Mouse (Mus musculus): Measurements from ENCODE around the gene Ric8a. TPM values are rescaled to one million over a fixed set of nuclear protein-coding genes. Genes with fewer than 3 reads are reported as not detected.
A peak's percentile ranks its signal among the peaks of the same experiment; 100 is the strongest.

The Ric8a gene
- polyA plus RNA-seq, 1 experiment from 2014 or later, result 42.8 TPM

GRCm38 (mm10) chr7:140848591-140848990 is 8.2 kb upstream of the Ric8a start:
- H3K27ac ChIP-seq (replicated peaks in 1 of 2; ENCODE audit: control insufficient read depth in 1 of 2, insufficient read depth in 1 of 2, low read depth in 2 of 2, low read length in 2 of 2), result no peak overlapping the region
- no peak overlapping the region for H3K4me2 ChIP-seq (ENCODE audit: low read length)
- peaks cover 11% of the 10 kb centered on the region; the same call in 1 of the 2 replicates for H3K27me3 ChIP-seq (ENCODE audit: control insufficient read depth, insufficient read depth, low read length)
- 89% methylated on average over 10 of the region's 10 CpGs for WGBS
- peaks cover 0 to 5% of the 10 kb centered on the region in 2 experiments; a peak in 3 of 4 replicates for H3K4me1 ChIP-seq (ENCODE audit: control insufficient read depth in 2 of 2, insufficient read depth in 2 of 2, low read length in 2 of 2)
- no peak for ATAC-seq (ENCODE audit: insufficient number of reproducible peaks, insufficient read depth, low FRiP score, low read depth)
- H3K9ac ChIP-seq (ENCODE audit: low read length), result no peak overlapping the region
- no peak overlapping the region for H3K4me3 ChIP-seq (ENCODE audit: control insufficient read depth in 1 of 2, insufficient read depth in 1 of 2, low read depth in 1 of 2, low read length in 2 of 2)
- no peaks in the 10 kb centered on the region for H3K9me3 ChIP-seq (ENCODE audit: control insufficient read depth, low read length)
- peaks cover 21% of the 10 kb centered on the region for H3K36me3 ChIP-seq (ENCODE audit: control insufficient read depth, insufficient read depth, low read length)

GRCm38 (mm10) chr7:140851916-140852315 is 4.8 kb upstream of the Ric8a start:
- Histone ChIP-seq H3K27ac (replicated peaks in 1 of 2; ENCODE audit: control insufficient read depth in 1 of 2, insufficient read depth in 1 of 2, low read depth in 2 of 2, low read length in 2 of 2) (no peak overlapping the region), H3K36me3 (ENCODE audit: control insufficient read depth, insufficient read depth, low read length) (peaks cover 32% of the 10 kb centered on the region), H3K4me1 (ENCODE audit: control insufficient read depth in 2 of 2, insufficient read depth in 2 of 2, low read length in 2 of 2) (peaks cover 7 to 8% of the 10 kb centered on the region in 2 experiments), H3K27me3 (ENCODE audit: control insufficient read depth, insufficient read depth, low read length) (no peaks in the 10 kb centered on the region), H3K4me2 (ENCODE audit: low read length) (no peak overlapping the region), H3K4me3 (ENCODE audit: control insufficient read depth in 1 of 2, insufficient read depth in 1 of 2, low read depth in 1 of 2, low read length in 2 of 2) (no peak overlapping the region), H3K9ac (ENCODE audit: low read length) (no peak overlapping the region), H3K9me3 (ENCODE audit: control insufficient read depth, low read length) (no peaks in the 10 kb centered on the region)
- ATAC-seq (ENCODE audit: insufficient number of reproducible peaks, insufficient read depth, low FRiP score, low read depth), result no peak
- WGBS, result 88% methylated on average over 4 of the region's 4 CpGs

GRCm38 (mm10) chr7:140853386-140853785 is 3.4 kb upstream of the Ric8a start:
- no peak overlapping the region for H3K27ac ChIP-seq (replicated peaks in 1 of 2; ENCODE audit: control insufficient read depth in 1 of 2, insufficient read depth in 1 of 2, low read depth in 2 of 2, low read length in 2 of 2)
- H3K4me2 ChIP-seq (ENCODE audit: low read length), result no peak overlapping the region
- peaks cover 33% of the 10 kb centered on the region for H3K36me3 ChIP-seq (ENCODE audit: control insufficient read depth, insufficient read depth, low read length)
- ATAC-seq (ENCODE audit: insufficient number of reproducible peaks, insufficient read depth, low FRiP score, low read depth), result no peak
- H3K9me3 ChIP-seq (ENCODE audit: control insufficient read depth, low read length), result no peaks in the 10 kb centered on the region
- H3K4me1 ChIP-seq (ENCODE audit: control insufficient read depth in 2 of 2, insufficient read depth in 2 of 2, low read length in 2 of 2), result peaks cover 9 to 15% of the 10 kb centered on the region in 2 experiments
- 83% methylated on average over 9 of the region's 9 CpGs for WGBS
- H3K27me3 ChIP-seq (ENCODE audit: control insufficient read depth, insufficient read depth, low read length), result no peaks in the 10 kb centered on the region
- no peak overlapping the region for H3K4me3 ChIP-seq (ENCODE audit: control insufficient read depth in 1 of 2, insufficient read depth in 1 of 2, low read depth in 1 of 2, low read length in 2 of 2)
- no peak overlapping the region for H3K9ac ChIP-seq (ENCODE audit: low read length)

DNA sequence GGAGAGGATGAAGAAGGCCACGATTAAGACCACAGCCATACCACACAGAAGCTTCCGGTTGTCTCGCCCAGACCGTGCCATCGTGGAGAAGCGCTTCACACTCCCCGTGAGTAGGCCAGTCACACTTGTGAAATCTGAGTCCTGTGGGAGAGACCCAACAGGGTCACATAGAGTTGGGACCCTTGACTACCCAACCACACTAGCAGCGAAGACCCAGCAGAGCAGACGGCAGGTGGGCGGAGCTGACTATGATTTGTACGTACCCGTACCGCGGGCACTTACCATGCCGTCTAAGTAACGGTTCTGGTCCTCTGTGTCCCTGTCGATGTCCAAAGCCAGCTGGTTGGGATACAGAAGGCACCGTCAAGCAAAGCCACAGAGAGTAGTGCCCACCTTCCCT is 2.3 kb upstream of the Ric8a start:
- Histone ChIP-seq H3K36me3 (ENCODE audit: control insufficient read depth, insufficient read depth, low read length) (peaks cover 43% of the 10 kb centered on the region), H3K4me3 (ENCODE audit: control insufficient read depth in 1 of 2, insufficient read depth in 1 of 2, low read depth in 1 of 2, low read length in 2 of 2) (no peak overlapping the region), H3K27me3 (ENCODE audit: control insufficient read depth, insufficient read depth, low read length) (no peaks in the 10 kb centered on the region), H3K9me3 (ENCODE audit: control insufficient read depth, low read length) (no peaks in the 10 kb centered on the region), H3K27ac (replicated peaks in 1 of 2; ENCODE audit: control insufficient read depth in 1 of 2, insufficient read depth in 1 of 2, low read depth in 2 of 2, low read length in 2 of 2) (no peak overlapping the region), H3K4me1 (ENCODE audit: control insufficient read depth in 2 of 2, insufficient read depth in 2 of 2, low read length in 2 of 2) (peaks cover 11 to 21% of the 10 kb centered on the region in 2 experiments), H3K4me2 (ENCODE audit: low read length) (no peak overlapping the region), H3K9ac (ENCODE audit: low read length) (no peak overlapping the region)
- WGBS, result 94% methylated on average over 18 of the region's 18 CpGs
- no peak for ATAC-seq (ENCODE audit: insufficient number of reproducible peaks, insufficient read depth, low FRiP score, low read depth)

DNA sequence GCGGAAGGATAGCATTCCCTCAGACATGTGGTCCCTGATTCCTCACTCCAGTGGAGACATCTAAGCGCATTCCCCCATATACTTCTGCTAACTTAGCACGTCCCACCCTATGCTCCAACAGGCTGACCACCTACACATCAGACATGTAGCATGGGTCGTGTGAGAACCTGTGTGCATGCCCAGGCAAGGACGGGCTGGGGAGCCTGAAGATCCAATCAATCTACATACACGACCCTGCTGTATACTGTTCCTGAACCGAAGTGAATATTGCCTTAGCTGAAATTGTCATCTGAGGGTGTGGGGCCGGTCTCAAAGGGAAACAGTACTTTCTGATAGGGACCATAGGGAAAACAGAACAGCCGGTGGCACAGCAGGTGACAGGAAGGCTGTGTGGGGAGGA is 1.6 kb upstream of the Ric8a start:
- Histone ChIP-seq H3K4me3 (ENCODE audit: control insufficient read depth in 1 of 2, insufficient read depth in 1 of 2, low read depth in 1 of 2, low read length in 2 of 2) (peak overlapping the region; percentile 78 to 86), H3K27ac (replicated peaks in 1 of 2; ENCODE audit: control insufficient read depth in 1 of 2, insufficient read depth in 1 of 2, low read depth in 2 of 2, low read length in 2 of 2) (peak overlapping the region in 1 of 2 experiments; percentile 91; a peak in 1 of 4 replicates), H3K36me3 (ENCODE audit: control insufficient read depth, insufficient read depth, low read length) (peaks cover 50% of the 10 kb centered on the region), H3K9me3 (ENCODE audit: control insufficient read depth, low read length) (no peaks in the 10 kb centered on the region), H3K4me2 (ENCODE audit: low read length) (peak overlapping the region; percentile 83), H3K27me3 (ENCODE audit: control insufficient read depth, insufficient read depth, low read length) (no peaks in the 10 kb centered on the region), H3K9ac (ENCODE audit: low read length) (peak overlapping the region; percentile 93), H3K4me1 (ENCODE audit: control insufficient read depth in 2 of 2, insufficient read depth in 2 of 2, low read length in 2 of 2) (peaks cover 11 to 21% of the 10 kb centered on the region in 2 experiments)
- WGBS, result 65% methylated on average over 9 of the region's 9 CpGs
- no peak for ATAC-seq (ENCODE audit: insufficient number of reproducible peaks, insufficient read depth, low FRiP score, low read depth)

DNA sequence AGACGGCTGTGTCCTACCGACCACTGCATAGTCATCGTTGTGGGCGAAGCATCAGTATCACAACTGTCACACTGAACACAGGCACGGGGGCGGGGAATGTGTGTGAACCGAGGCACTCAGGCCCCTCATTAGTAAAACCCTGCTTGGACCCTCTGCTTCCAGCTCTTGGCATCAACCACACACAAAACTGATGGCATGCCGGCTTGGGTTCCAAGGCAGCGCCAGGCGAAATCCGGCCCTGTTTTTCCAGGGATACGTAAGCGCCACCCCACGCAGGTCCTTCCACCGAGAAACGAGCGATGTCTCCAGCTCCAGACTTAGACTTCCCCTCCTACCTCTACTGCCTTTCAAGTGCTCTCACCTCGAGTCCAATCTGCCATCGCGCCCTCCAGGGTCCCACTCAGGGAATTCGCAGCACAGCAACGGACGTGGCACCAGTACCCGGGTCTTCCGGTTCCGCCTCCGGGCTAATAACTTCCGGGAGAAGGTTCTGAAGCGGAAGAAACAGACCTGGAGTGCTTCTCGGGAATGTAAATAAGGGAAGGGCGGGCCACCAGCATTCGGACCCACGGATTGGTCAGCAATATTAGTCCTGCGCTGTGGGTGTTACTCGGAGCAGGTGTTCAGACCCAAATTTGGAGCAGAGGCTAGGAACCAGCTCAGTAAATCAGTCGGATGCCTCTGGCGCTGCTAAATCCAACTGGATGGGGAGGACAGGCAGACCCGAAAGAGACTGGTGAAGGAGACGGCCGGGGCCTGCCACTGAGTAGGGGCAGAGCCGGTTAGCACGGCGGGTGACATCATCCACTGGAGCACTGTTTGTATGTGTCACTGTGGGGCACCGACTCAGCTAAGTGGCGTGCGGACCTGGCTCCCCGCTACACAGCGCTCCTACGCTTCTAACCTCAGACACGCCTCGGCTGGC is 635 bp upstream of the Ric8a start, which contains the start of gene Gm45785:
TSS of gene Gm45785 (minus strand) at position 472 of the 925 bp plus-strand sequence.
- no peaks in the 10 kb centered on the region for H3K27me3 ChIP-seq (ENCODE audit: control insufficient read depth, insufficient read depth, low read length)
- no peaks in the 10 kb centered on the region for H3K9me3 ChIP-seq (ENCODE audit: control insufficient read depth, low read length)
- peak within 1 kb of the TSS; percentile 93 for H3K9ac ChIP-seq (ENCODE audit: low read length)
- H3K4me2 ChIP-seq (ENCODE audit: low read length), result peak within 1 kb of the TSS; percentile 83
- peaks cover 60% of the 10 kb centered on the region for H3K36me3 ChIP-seq (ENCODE audit: control insufficient read depth, insufficient read depth, low read length)
- peak within 1 kb of the TSS; percentile 78 to 86 for H3K4me3 ChIP-seq (ENCODE audit: control insufficient read depth in 1 of 2, insufficient read depth in 1 of 2, low read depth in 1 of 2, low read length in 2 of 2)
- peaks cover 11 to 21% of the 10 kb centered on the region in 2 experiments for H3K4me1 ChIP-seq (ENCODE audit: control insufficient read depth in 2 of 2, insufficient read depth in 2 of 2, low read length in 2 of 2)
- WGBS, result under 1% methylated on average over 51 of the region's 51 CpGs
- peak within 1 kb of the TSS; percentile 84 to 91 for H3K27ac ChIP-seq (replicated peaks in 1 of 2; ENCODE audit: control insufficient read depth in 1 of 2, insufficient read depth in 1 of 2, low read depth in 2 of 2, low read length in 2 of 2)
- ATAC-seq (ENCODE audit: insufficient number of reproducible peaks, insufficient read depth, low FRiP score, low read depth), result peak; percentile 60

GRCm38 (mm10) chr7:140857550-140858505 is 1.1 kb downstream of the Ric8a start, which contains the start of gene Bet1l:
Bet1l (minus strand) TSS chr7:140857577.
- peak within 1 kb of the TSS; percentile 93 for H3K9ac ChIP-seq (ENCODE audit: low read length)
- WGBS, result 33% methylated on average over 40 of the region's 40 CpGs
- peak; percentile 10; the same call in 1 of the 2 replicates for ATAC-seq (ENCODE audit: insufficient number of reproducible peaks, insufficient read depth, low FRiP score, low read depth)
- H3K4me1 ChIP-seq (ENCODE audit: control insufficient read depth in 2 of 2, insufficient read depth in 2 of 2, low read length in 2 of 2), result peaks cover 11 to 21% of the 10 kb centered on the region in 2 experiments
- no peaks in the 10 kb centered on the region for H3K9me3 ChIP-seq (ENCODE audit: control insufficient read depth, low read length)
- peak within 1 kb of the TSS; percentile 78 to 91 for H3K27ac ChIP-seq (replicated peaks in 1 of 2; ENCODE audit: control insufficient read depth in 1 of 2, insufficient read depth in 1 of 2, low read depth in 2 of 2, low read length in 2 of 2)
- H3K4me2 ChIP-seq (ENCODE audit: low read length), result peak within 1 kb of the TSS; percentile 83
- H3K4me3 ChIP-seq (ENCODE audit: control insufficient read depth in 1 of 2, insufficient read depth in 1 of 2, low read depth in 1 of 2, low read length in 2 of 2), result peak within 1 kb of the TSS; percentile 78 to 86
- no peaks in the 10 kb centered on the region for H3K27me3 ChIP-seq (ENCODE audit: control insufficient read depth, insufficient read depth, low read length)
- H3K36me3 ChIP-seq (ENCODE audit: control insufficient read depth, insufficient read depth, low read length), result peaks cover 63% of the 10 kb centered on the region

All from heart, embryonic 14.5 days (tissue).